Mouse (Mus musculus) left cerebral cortex, postnatal 4 days (tissue): ENCODE results near the gene Grk1. TPM values are rescaled to one million over a fixed set of nuclear protein-coding genes. Genes with fewer than 3 reads are reported as not detected.

Experiments
- DNase-seq: peaks from one replicate; pipeline ENCODE4 v3.0.0-alpha.2; 2022
- intact Hi-C: fragments of 180-260 bp; cut with DNase I; formaldehyde crosslinking; loops from one replicate; pipeline ENCODE4 v1.15.1; 2025
- total RNA-seq, 2 experiments: library from RNA; stranded (reverse); gene quantifications; 2 replicates each; pipeline ENCODE4 v1.2.3; 2021

Gene Grk1
- total RNA-seq, result not detected

DNA sequence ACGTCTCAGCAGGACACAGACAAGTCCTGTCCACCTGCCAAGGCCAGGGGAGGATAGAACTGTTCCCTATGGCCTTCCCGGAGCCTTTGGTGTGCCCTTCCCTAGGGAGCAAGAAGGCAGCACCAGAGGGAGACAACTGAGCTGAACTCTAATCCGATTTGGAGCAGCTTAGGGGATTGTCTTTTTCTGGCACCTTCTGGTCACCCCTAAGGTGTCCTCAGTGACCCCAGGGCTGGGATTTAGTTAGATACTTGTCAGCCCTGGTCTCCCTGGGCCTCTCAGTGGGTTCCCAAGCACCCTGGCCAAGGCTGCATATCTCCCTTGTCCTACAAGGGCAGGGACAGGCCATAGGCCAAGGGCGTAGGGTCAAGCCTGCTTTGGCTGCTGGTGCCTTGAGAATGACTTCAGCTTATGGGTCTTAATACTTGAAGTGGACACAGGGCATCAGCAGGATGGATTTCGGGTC lies at the start of gene Grk1:
Gene Grk1 (plus strand): TSS at position 416 of the 466 bp plus-strand sequence.
- intact Hi-C loops, result no loop called here
- DNase-seq, result no peak

DNA sequence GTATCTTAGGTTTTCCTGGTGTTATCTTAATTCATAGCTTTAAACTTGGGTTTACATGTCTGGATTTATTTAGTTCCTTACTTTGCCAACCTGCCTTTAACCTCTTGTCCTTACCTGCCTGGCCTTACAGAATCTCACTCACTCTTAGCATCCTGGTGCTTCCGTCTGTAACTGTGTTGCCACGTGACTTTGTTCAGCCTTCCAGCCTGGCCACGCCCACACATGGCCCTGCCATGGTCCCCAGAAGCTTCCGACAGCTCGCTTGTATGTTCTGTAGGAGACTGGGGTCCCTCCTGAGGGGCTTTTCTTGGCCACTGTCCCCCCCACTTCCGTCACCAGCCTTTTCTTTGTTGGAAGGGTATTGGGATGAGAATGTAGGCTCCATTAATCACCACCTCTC lies 48.7 kb upstream of the Grk1 start:
- DNase-seq, result no peak
- intact Hi-C loops, result no loop called here

DNA sequence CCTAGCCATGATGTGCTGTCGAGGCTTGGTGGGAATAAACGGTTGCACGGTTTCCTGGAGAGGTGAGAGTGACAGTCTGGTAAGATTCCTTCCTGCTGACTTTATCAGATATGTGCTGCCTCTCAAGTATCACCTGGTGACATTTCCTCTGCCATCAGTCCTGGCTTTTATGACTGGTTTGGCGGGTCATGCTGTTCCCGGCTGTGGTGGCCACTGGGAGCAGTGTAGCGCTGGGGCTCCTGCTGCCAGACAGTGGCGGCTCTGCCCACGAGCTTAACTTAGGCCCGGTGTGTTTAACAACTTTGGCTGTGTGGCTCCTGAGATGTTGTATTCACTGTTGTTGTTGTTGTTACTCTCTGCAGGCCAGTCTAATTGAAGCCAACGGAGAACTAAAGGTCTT lies 48.2 kb upstream of the Grk1 start:
- DNase-seq, result no peak
- intact Hi-C loops, result no loop called here

DNA sequence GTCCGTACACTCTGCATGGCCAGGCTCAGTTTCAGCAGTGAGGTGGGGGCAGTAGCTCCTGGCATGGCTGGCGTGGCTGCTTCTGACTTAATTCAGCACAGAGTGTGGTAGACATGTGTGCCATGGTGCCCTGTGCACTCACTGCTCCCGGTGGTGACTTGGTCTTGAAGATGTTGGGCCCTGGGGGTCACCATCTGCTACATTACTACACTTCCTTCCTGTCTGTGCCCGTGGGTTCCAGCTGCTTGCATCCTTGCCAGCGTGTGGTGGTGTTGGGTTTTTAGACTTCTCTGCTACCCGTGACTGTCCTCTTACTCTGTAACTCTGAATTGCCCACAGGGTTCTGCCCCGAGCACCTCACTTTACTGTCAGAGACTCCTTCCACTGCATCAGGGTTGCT lies 44.7 kb upstream of the Grk1 start:
- intact Hi-C loops, result no loop called here
- no peak for DNase-seq

DNA sequence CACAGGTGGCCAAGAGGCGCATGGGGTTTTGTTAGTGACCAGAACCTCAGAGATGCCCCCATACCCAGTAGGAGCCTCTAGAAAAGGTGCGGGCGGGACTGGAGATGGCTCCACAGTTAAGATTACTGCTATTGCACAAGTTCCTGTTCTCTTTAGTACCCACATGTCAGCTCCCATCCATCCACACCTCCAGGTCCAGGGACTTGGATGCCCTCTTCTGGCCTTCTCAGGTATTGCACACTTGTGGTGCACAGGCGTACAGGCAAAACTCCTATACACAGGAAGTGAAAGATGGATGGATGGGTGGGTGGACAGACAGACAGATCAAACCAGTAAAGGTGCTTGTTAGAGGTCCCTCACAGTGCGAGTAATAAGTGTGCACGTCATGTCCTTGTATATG lies 43.0 kb upstream of the Grk1 start:
- intact Hi-C loops, result no loop called here
- DNase-seq, result no peak

DNA sequence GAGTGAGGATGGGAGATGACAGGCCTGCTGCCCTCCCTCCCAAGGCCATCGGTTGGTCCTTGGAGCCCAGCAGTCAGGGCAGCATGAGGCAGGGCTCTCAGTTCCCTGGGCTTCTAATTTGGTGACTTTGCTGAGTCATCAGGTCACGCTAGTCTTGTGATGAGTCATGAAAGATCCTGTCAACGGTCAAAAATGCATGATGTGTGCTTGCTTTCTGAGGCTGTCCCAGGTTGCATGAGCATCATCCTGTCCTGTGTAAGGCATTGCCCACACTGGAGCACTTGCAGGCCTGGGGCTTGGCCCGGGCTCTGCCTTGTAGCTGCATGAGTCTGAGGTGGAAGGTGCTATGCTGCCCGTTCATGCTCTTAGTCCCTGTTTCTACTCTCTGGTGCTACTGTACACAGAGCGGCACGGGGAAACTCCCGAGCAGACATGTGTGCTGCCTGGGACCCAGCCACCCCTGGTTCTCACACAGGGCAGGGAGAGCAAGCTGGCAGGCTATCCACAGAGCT lies 31.7 kb upstream of the Grk1 start:
- intact Hi-C loops, result no loop called here
- no peak for DNase-seq

DNA sequence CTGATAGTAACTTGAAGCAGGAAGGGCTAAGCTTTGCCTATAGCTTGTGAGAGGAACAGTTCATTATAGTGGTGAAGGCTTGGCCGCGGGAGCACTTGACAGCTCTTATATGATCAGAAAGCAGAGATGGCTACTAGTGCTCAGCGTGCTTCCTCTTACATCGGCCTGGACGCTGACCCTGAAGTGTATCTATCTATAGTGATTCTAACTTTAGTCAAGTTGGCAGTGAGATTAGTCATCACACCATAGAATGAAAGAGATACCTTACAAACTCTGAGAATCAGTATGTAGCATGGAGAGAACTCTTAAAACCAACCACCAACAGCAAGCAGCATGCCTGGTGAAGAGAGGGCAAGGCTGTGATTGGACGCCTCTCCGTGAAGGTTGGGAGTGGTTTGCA lies 23.3 kb upstream of the Grk1 start:
- intact Hi-C loops, result no loop called here
- no peak for DNase-seq

DNA sequence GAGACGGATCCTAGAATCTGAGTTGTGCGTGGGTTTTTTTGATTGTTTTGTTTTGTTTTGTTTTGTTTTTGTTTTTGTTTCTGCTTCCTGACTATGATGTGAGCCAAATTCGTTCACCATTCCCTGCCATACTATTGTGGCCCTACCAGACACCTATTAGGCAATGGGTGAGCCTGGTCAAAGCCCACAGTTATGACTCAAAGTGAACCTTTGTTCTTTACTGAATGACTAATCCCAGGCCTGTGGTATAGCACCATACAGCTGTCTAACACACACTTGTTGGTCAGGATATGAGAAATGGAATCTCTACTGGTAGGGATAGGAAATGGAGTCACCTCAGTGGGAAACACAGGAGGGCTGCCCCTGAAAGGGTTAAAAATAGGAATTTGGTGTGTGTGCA lies 22.3 kb upstream of the Grk1 start:
- no peak for DNase-seq
- intact Hi-C loops, result no loop called here

DNA sequence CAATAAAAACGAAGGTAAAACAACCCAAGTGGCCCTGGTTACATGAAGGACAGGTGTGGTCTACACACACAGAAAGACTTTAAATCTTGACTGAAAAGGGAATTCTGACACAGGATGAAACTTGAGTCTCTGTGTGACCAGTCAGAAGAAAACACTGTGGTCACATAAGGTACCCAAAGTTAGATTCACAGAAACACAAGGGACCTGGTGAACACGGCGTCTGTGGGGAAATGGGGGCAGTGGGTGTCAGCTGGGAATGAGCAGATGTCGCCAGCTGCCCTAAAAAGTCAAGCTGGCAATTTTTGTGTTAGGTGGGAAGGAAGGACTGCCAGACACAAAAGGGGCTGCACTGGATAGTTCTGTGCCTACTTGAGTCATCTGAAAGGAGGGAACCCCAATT lies 21.9 kb upstream of the Grk1 start:
- no peak for DNase-seq
- intact Hi-C loops, result no loop called here

DNA sequence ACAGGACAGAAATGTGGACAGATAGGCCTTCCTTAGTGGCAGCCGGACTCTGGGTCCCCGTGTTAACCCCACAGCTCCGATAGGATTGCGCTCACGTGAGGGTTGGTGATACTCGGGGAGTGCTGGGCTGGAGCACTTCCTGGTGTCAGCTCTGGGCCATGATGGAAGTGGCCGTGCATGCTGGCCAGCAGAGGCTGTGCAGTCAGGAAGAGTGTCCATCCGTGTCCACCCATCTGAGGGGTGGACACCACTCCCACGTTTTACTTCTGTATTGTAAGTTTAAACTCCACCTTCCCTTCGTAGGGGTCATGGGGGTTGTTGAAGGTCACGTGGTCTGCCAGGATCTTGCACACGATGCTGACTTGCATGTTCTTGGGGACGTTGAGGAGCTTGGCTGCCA lies 18.5 kb upstream of the Grk1 start:
- intact Hi-C loops, result no loop called here
- DNase-seq, result no peak

DNA sequence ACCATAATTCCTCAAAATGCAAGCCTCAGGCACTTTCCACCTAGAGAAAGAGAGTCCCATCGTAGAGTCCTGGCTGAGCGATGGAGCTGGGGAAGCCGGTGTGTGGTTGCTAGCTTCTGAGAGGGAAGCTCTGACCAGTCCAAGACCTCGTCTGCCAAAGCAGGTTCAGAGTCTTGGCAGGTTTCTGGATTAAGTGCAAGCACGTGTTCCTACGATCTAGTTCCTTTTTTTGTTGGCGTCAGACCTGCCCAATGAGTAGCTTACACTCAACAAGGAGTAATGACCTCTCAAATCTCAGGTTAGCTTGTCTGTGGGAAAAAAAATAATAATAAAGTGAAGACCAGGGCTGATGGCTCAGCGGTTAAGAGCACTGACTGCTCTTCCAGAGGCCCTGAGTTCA lies 17.2 kb upstream of the Grk1 start:
- intact Hi-C loops, result no loop called here

DNA sequence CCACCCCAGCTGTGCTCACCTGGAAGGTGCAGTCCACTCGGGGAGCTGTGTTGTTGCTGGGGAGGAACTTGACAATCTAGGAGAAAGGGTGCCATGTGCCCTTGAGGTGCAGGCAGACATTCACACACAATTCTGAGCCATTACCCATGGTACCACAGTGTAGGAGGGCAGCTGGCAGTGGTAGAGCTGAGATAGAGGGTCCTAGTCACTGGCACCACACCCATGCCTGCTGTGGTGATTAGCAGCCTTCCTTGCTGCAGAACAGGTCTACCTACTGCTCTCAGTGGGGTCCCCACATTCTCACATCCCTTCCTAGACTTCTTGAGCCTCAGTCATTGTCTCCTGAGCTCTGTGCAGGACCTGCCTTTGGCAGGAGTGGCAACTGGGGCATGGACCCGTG lies 16.1 kb upstream of the Grk1 start:
- intact Hi-C loops, result no loop called here
- no peak for DNase-seq

More for the DNA sequence above, 17.2 kb upstream of the Grk1 start:
- no peak for DNase-seq

DNA sequence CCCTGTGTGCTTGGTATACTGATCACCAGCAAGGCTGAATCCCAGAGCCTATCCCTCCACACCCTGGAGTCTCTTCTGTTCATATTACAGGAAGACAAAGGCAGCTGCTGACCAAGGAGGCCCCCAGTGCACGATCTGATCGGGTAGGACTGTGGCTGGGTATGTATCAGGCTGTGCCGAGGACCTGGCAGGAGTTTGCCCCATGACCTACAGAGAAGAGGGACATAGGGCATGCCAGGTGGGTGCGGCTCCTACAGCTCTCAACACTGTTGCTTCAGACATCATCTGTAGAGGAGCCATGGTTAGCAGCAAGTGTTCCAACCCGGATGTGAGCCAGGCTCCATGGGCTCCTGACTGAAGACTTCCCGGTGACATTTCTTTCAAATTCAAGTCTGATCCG lies 11.0 kb upstream of the Grk1 start:
- DNase-seq, result no peak
- intact Hi-C loops, result no loop called here

DNA sequence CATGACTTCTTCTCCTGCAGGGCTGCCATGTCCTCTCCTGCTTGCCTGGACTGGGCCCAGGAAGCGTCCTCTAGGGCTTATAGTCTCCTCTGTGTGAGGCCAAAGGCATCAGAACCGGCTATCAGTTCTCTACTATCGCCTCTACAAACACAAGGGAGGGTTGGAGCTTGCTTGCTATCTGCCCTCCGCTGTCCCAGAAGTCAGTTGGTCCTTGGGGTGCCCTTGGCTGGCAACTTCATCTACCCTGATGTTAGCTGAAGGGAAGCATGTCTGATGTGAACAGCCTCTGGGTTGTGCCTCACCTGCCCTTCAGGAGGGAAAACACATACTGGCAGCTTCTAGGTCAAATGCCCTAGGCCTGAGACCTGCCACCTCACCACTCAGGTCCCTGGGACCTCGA lies 8.2 kb upstream of the Grk1 start, which contains the start of gene Atp4b:
Gene Atp4b (minus strand): TSS at position 101 of the 400 bp plus-strand sequence.
- DNase-seq, result no peak
- intact Hi-C loops, result no loop called here

DNA sequence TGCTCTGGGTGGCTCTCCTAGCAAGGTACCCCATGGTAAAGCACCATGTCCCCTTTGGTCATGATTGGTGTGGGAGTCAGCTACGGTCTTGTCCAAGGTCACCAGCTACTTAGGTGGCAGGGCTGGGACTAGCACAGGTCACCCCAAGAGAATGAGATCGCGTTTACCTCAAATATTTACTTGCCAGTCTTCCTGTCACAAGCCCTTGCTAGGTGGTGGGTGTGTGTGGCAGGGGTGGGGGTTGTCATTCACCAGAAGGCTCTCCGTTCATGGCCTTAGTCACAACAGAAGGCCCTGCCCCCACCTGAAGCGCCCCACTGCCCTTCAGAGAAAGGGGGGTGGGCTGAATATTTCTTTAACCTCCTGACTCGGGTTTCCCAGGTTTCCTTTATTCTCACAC lies 1.4 kb upstream of the Grk1 start:
- intact Hi-C loops, result no loop called here

DNA sequence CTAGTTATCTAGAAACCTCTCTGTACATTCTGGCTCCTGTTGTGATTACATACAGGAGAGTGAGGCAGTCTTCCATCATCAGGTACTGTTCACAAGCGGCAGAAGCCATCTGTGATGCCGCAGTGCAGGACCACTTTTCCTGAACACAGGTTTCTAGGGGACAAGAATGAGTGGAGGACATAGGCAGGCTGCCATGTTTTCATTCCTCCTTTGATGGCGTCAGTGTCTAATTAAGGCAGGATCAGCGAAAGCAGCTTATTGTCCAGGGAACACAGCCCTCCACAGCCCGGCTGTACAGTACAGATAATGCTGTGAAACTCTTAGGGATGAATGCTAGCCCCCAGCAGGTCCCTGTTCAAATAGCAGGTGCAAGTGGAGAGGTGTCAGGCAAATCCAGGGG lies 1.1 kb downstream of the Grk1 start:
- intact Hi-C loops, result no loop called here
- DNase-seq, result no peak

More for the DNA sequence above, 1.4 kb upstream of the Grk1 start:
- DNase-seq, result no peak

DNA sequence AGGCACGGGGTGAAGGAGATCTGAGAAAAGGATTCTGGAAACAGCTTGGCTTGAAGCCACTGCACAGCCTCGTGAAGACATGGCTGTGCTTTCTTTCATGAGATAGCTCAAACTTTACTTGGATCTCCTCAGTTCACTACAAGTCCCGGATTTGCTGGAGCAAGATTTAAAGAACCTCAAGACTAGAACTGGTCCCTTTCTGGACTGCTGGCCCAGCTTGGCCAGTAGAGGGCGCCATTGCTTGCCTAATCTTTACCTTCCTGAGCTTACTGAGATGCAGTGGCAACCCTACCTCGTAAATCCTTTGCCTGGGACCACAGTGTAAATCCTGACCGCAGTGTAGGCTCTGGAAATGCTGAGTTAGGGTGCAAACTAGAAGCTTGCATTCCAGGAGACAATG lies 6.7 kb downstream of the Grk1 start:
- peak; percentile 74 for DNase-seq
- intact Hi-C loops, result loop anchor here (2.0 to 5.0 kb wide), 3 partner anchors 51 to 341 kb away; no protein-coding TSS in a partner anchor

DNA sequence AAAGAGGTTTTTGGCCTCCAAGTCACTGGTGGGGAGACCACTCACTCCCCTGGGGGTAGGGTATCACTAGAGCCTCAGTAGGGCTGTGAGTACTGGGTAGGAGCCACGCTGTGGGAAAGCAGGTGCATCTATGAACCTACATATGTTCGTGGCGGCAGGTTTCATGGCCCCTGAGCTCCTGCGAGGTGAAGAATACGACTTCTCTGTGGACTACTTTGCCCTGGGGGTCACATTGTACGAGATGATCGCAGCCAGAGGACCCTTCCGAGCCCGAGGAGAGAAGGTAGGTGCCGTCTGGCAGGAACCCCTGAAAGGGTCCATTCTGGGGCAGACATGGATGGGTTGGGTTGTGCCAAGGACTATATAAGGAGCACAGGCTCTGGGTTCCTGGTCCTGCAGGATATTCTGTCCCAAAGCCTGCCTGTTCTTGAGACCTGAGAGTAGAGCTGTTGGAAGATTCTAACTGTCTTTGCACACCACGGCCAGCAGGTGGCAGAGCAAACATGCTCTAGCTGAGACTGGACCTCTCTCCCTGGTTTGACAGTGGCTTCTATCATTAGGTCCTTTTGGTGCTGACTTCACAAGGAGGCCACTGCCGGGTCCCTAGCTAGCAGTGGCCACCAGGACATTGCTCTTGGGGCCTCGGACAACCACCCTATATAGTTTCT lies 8.1 kb downstream of the Grk1 start:
- intact Hi-C loops, result loop anchor here (5.0 kb wide), 2 partner anchors 134 to 339 kb away; no protein-coding TSS in a partner anchor
- DNase-seq, result peak; percentile 67

DNA sequence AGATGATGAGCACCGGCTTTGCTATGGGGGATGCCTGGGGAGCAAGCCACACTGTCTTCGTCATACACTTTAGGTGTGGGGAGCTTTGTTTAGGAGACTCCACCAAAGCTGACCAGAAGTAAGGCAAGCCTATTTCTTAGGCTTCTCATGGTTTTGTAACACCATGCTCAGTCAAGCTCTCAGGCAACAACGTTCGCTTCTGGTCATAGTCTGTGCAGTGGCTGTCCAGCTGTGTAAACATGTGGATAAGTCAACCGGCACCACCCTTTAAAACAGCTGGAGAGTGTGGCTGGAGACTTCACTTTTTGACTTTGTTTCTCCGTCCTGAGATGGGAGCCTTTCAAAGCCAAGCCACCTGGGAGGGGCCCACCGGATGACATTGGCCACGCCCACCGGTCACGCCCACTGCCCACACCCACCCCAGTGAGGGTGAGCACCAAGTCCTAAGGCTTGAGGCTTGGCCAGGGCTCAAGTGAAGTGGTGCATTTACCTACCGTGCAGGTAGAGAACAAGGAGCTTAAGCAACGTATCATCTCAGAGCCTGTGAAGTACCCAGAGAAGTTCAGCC lies 9.0 kb downstream of the Grk1 start:
- no peak for DNase-seq
- intact Hi-C loops, result loop anchor here (5.0 kb wide), 2 partner anchors 133 to 338 kb away; no protein-coding TSS in a partner anchor

DNA sequence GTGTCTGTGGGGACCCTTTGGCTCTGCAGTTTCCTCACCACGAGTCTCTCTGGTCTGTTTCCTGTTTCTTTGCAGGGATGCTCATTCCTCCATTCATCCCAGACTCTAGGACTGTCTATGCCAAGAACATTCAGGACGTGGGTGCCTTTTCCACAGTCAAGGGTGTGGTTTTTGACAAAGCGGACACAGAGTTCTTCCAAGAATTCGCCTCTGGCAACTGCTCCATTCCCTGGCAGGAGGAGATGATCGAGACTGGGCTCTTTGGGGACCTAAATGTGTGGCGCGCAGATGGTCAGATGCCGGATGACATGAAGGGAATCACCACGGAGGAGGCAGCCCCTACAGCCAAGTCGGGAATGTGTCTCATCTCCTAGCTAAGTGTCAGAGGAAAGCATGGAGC lies 11.0 kb downstream of the Grk1 start:
- peak; percentile 36 for DNase-seq
- intact Hi-C loops, result no loop called here

DNA sequence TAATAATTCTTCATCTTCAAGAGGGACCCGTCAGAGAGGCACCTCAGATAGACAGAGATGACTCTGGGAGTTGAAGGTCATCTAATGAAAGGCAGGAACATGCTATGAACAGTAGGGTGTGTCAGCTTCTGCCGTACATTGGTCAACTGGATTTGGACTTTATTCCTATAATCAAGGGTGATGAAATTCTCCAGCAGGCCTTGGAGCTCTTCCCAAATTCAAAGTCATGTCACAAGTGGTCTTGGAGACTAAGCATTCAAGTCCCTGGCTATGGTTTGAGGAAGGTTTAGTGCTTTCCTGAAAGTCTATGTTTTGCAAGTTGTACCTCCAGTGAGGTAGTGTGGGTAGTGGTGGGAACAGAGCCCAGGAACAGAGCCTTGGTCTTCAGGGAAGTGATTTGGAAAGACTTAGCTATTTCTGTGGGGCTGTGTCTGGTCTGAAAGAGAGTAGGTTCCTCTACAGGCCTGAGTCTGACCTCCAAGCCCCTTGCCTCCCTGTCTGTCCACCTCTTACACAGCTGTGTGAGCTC lies 14.3 kb downstream of the Grk1 start:
- intact Hi-C loops, result no loop called here
- DNase-seq, result no peak

DNA sequence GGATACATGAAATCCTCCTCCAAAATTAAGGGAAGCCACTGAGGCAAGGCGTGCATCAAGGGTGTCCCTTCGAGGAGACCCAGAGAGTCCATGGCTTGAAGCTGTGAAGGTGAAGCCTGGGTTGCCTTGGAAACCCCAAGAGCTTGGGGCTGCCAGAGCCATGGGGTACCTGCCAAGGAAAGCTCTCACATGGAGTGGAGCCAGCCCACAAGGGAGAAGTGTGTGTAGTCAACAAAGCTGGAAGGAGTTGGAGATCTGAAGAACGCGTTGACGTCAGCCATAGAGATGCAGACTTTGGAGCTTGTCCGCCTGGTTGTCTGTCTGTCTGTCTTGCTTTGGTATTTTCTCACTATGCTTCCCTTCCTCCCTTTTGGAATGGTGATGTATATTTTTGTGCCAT lies 16.1 kb downstream of the Grk1 start:
- DNase-seq, result peak; percentile 13
- intact Hi-C loops, result no loop called here
